Mouse (Mus musculus): ENCODE results near the gene Rbm20. TPM values are rescaled to one million over a fixed set of nuclear protein-coding genes. Genes with fewer than 3 reads are reported as not detected.

The Rbm20 gene
- total RNA-seq, 1 experiment, result 2.5 TPM

- Histone ChIP-seq H3K27ac (ENCODE audit: insufficient read depth, low read depth, low read length, poor library complexity, severe bottlenecking) (no peak overlapping the region), H3K36me3 (ENCODE audit: control insufficient read depth, insufficient read depth, low read length, poor library complexity, severe bottlenecking) (no peaks in the 10 kb centered on the region), H3K4me3 (ENCODE audit: insufficient read depth in 1 of 2, low read depth in 1 of 2, low read length in 2 of 2, poor library complexity in 1 of 2, severe bottlenecking in 1 of 2) (no peak overlapping the region), H3K4me1 (ENCODE audit: control insufficient read depth in 2 of 2, insufficient read depth in 2 of 2, low read length in 2 of 2, poor library complexity in 1 of 2) (no peaks in the 10 kb centered on the region), H3K9me3 (ENCODE audit: control insufficient read depth, insufficient read depth, low read depth, low read length) (no peaks in the 10 kb centered on the region), H3K9ac (ENCODE audit: insufficient read depth, low read depth, low read length, poor library complexity, severe bottlenecking) (no peak overlapping the region)
- TF ChIP-seq MAFK (IDR thresholded peaks at IDR 0.05; ENCODE audit: insufficient read depth, low read depth, low read length), result no peak
- no peak for TF ChIP-seq ZNF384 (IDR thresholded peaks at IDR 0.05; ENCODE audit: low read depth, low read length)
- no peak for TF ChIP-seq CHD2 (IDR thresholded peaks at IDR 0.05; ENCODE audit: low read depth, low read length)
- TF ChIP-seq ZC3H11A (IDR thresholded peaks at IDR 0.05; ENCODE audit: borderline replicate concordance, low read depth, low read length), result no peak
- TF ChIP-seq HCFC1 (IDR thresholded peaks at IDR 0.05; ENCODE audit: borderline replicate concordance, insufficient read depth, low read length), result no peak
- in situ Hi-C loops (cut with MboI; ENCODE audit: low sequenced_read_pairs in 2 of 2, unreplicated experiment in 2 of 2), result no loop called here
- DNase-seq (ENCODE audit: low read depth, low spot score), result no peak
Observed at GRCm38 (mm10) chr19:53848272-53848995, 171.3 kb downstream of the Rbm20 start.

GRCm38 (mm10) chr19:53850166-53850922 is 173.2 kb downstream of the Rbm20 start:
- in situ Hi-C loops (cut with MboI; ENCODE audit: low sequenced_read_pairs in 2 of 2, unreplicated experiment in 2 of 2), result no loop called here
- Histone ChIP-seq H3K4me3 (ENCODE audit: insufficient read depth in 1 of 2, low read depth in 1 of 2, low read length in 2 of 2, poor library complexity in 1 of 2, severe bottlenecking in 1 of 2) (no peak overlapping the region), H3K9me3 (ENCODE audit: control insufficient read depth, insufficient read depth, low read depth, low read length) (no peaks in the 10 kb centered on the region), H3K36me3 (ENCODE audit: control insufficient read depth, insufficient read depth, low read length, poor library complexity, severe bottlenecking) (no peaks in the 10 kb centered on the region), H3K4me1 (ENCODE audit: control insufficient read depth in 2 of 2, insufficient read depth in 2 of 2, low read length in 2 of 2, poor library complexity in 1 of 2) (no peaks in the 10 kb centered on the region), H3K27ac (ENCODE audit: insufficient read depth, low read depth, low read length, poor library complexity, severe bottlenecking) (no peak overlapping the region), H3K9ac (ENCODE audit: insufficient read depth, low read depth, low read length, poor library complexity, severe bottlenecking) (no peak overlapping the region)
- DNase-seq (ENCODE audit: low read depth, low spot score), result no peak
- TF ChIP-seq HCFC1 (IDR thresholded peaks at IDR 0.05; ENCODE audit: borderline replicate concordance, insufficient read depth, low read length) (no peak), MAFK (IDR thresholded peaks at IDR 0.05; ENCODE audit: insufficient read depth, low read depth, low read length) (no peak)

- H3K4me1 ChIP-seq (ENCODE audit: control insufficient read depth in 2 of 2, insufficient read depth in 2 of 2, low read length in 2 of 2, poor library complexity in 1 of 2), result no peaks in the 10 kb centered on the region
- no peak for DNase-seq (ENCODE audit: low read depth, low spot score)
- H3K4me3 ChIP-seq (ENCODE audit: insufficient read depth in 1 of 2, low read depth in 1 of 2, low read length in 2 of 2, poor library complexity in 1 of 2, severe bottlenecking in 1 of 2), result no peak overlapping the region
- H3K9me3 ChIP-seq (ENCODE audit: control insufficient read depth, insufficient read depth, low read depth, low read length), result no peaks in the 10 kb centered on the region
- TF ChIP-seq CHD2 (IDR thresholded peaks at IDR 0.05; ENCODE audit: low read depth, low read length) (no peak), MAFK (IDR thresholded peaks at IDR 0.05; ENCODE audit: insufficient read depth, low read depth, low read length) (no peak), HCFC1 (IDR thresholded peaks at IDR 0.05; ENCODE audit: borderline replicate concordance, insufficient read depth, low read length) (no peak), ZNF384 (IDR thresholded peaks at IDR 0.05; ENCODE audit: low read depth, low read length) (no peak), ZC3H11A (IDR thresholded peaks at IDR 0.05; ENCODE audit: borderline replicate concordance, low read depth, low read length) (no peak)
- H3K36me3 ChIP-seq (ENCODE audit: control insufficient read depth, insufficient read depth, low read length, poor library complexity, severe bottlenecking), result no peaks in the 10 kb centered on the region
- in situ Hi-C loops (cut with MboI; ENCODE audit: low sequenced_read_pairs in 2 of 2, unreplicated experiment in 2 of 2), result no loop called here
- no peak overlapping the region for H3K9ac ChIP-seq (ENCODE audit: insufficient read depth, low read depth, low read length, poor library complexity, severe bottlenecking)
- H3K27ac ChIP-seq (ENCODE audit: insufficient read depth, low read depth, low read length, poor library complexity, severe bottlenecking), result no peak overlapping the region
Observed at GRCm38 (mm10) chr19:53851352-53851751, 174.2 kb downstream of the Rbm20 start.

- Histone ChIP-seq H3K4me1 (ENCODE audit: control insufficient read depth in 2 of 2, insufficient read depth in 2 of 2, low read length in 2 of 2, poor library complexity in 1 of 2) (no peaks in the 10 kb centered on the region), H3K4me3 (ENCODE audit: insufficient read depth in 1 of 2, low read depth in 1 of 2, low read length in 2 of 2, poor library complexity in 1 of 2, severe bottlenecking in 1 of 2) (no peak overlapping the region), H3K9ac (ENCODE audit: insufficient read depth, low read depth, low read length, poor library complexity, severe bottlenecking) (no peak overlapping the region), H3K36me3 (ENCODE audit: control insufficient read depth, insufficient read depth, low read length, poor library complexity, severe bottlenecking) (no peaks in the 10 kb centered on the region), H3K9me3 (ENCODE audit: control insufficient read depth, insufficient read depth, low read depth, low read length) (no peaks in the 10 kb centered on the region), H3K27ac (ENCODE audit: insufficient read depth, low read depth, low read length, poor library complexity, severe bottlenecking) (no peak overlapping the region)
- DNase-seq (ENCODE audit: low read depth, low spot score), result no peak
- TF ChIP-seq HCFC1 (IDR thresholded peaks at IDR 0.05; ENCODE audit: borderline replicate concordance, insufficient read depth, low read length), result no peak
- no peak for TF ChIP-seq MAFK (IDR thresholded peaks at IDR 0.05; ENCODE audit: insufficient read depth, low read depth, low read length)
- no peak for TF ChIP-seq CHD2 (IDR thresholded peaks at IDR 0.05; ENCODE audit: low read depth, low read length)
- TF ChIP-seq ZC3H11A (IDR thresholded peaks at IDR 0.05; ENCODE audit: borderline replicate concordance, low read depth, low read length), result no peak
- TF ChIP-seq ZNF384 (IDR thresholded peaks at IDR 0.05; ENCODE audit: low read depth, low read length), result no peak
- in situ Hi-C loops (cut with MboI; ENCODE audit: low sequenced_read_pairs in 2 of 2, unreplicated experiment in 2 of 2), result no loop called here
Observed at GRCm38 (mm10) chr19:53851826-53852698, 175.0 kb downstream of the Rbm20 start.
